Mouse (Mus musculus) hindbrain, embryonic 12.5 days (tissue): ENCODE measurements around the gene Gm20388. TPM values are rescaled to one million over a fixed set of nuclear protein-coding genes. Genes with fewer than 3 reads are reported as not detected.
"Not testable (repeated sequence)": the region's sequence is repeated elsewhere in the genome, so short reads cannot be mapped to it uniquely, and the experiment has no call there.

ENCODE experiments used
- ATAC-seq: fragments of 200-750 bp; cut with Nextera tagmentation; 2 replicates; pipeline ENCODE4 v1.8.0; 2017; ENCODE audit warnings: moderate TSS enrichment; ENCODE audit not compliant: low FRiP score
- H3K27ac ChIP-seq: fragments of 300-500 bp; sonication (generic); 2 replicates; pipeline ENCODE4 v1.5.1; 2016; ENCODE audit warnings: mild to moderate bottlenecking
- H3K27me3 ChIP-seq: fragments of 300-500 bp; sonication (generic); 2 replicates; pipeline ENCODE4 v1.6.1; 2016; ENCODE audit warnings: mild to moderate bottlenecking
- H3K36me3 ChIP-seq: fragments of 300-500 bp; sonication (generic); 2 replicates; pipeline ENCODE4 v1.6.1; 2016; ENCODE audit warnings: mild to moderate bottlenecking
- H3K4me1 ChIP-seq: fragments of 300-500 bp; sonication (generic); 2 replicates; pipeline ENCODE4 v1.6.1; 2016
- H3K4me2 ChIP-seq: fragments of 300-500 bp; sonication (generic); replicated peaks from 2 replicates; pipeline ENCODE4 v1.6.1; 2016; ENCODE audit warnings: mild to moderate bottlenecking
- H3K4me3 ChIP-seq: fragments of 300-500 bp; sonication (generic); 2 replicates; pipeline ENCODE4 v1.5.1; 2016; ENCODE audit warnings: mild to moderate bottlenecking
- H3K9ac ChIP-seq: fragments of 300-500 bp; sonication (generic); 2 replicates; pipeline ENCODE4 v1.6.1; 2016; ENCODE audit warnings: mild to moderate bottlenecking, moderate library complexity
- H3K9me3 ChIP-seq: fragments of 300-500 bp; sonication (generic); replicated peaks from 2 replicates; pipeline ENCODE4 v1.6.1; 2016; ENCODE audit warnings: mild to moderate bottlenecking
- WGBS: fragments of 180-500 bp; shearing (Covaris S2); methylation state at CpG from one replicate; pipeline ENCODE4 v1.1.7; 2016; 5-methylcytosine and 5-hydroxymethylcytosine counted together
- polyA plus RNA-seq: library from polyadenylated mRNA; unstranded; fragments of >200 nt; fragmentation: Nextera tagmentation; extraction: Ambion mirVana; gene quantifications from 2 replicates; pipeline ENCODE4 v1.2.1, GENCODE M21; 2016

Gene Gm20388
- polyA plus RNA-seq, 1 experiment from 2014 or later, result not detected

DNA sequence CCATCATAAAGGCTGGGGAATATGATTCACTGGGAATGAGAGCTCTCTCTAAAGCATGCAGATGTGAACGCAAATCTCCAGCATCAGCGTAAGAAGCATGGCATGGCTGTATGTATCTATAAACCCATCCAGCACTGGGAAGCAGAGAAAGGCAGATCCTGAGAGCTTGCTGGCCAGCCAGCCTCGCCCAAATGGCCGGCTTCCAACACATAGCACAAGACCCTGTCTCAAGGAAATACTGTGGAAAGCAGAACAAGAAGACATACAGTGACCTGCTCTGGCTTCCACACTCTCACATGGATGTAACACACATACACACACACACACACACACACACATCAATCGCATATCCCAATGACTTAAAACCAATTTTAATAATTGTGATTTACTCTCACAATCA, 4252.6 kb downstream of the Gm20388 start:
- no peak overlapping the region for H3K9ac ChIP-seq
- H3K27ac ChIP-seq, result no peak overlapping the region
- H3K36me3 ChIP-seq, result no peaks in the 10 kb centered on the region
- H3K27me3 ChIP-seq, result no peaks in the 10 kb centered on the region; the same call in 1 of the 2 replicates
- no peaks in the 10 kb centered on the region for H3K9me3 ChIP-seq
- H3K4me3 ChIP-seq, result no peak overlapping the region
- ATAC-seq, result no peak
- H3K4me1 ChIP-seq, result no peaks in the 10 kb centered on the region
- H3K4me2 ChIP-seq, result no peak overlapping the region
- WGBS, result 84% methylated on average over 5 of the region's 5 CpGs

DNA sequence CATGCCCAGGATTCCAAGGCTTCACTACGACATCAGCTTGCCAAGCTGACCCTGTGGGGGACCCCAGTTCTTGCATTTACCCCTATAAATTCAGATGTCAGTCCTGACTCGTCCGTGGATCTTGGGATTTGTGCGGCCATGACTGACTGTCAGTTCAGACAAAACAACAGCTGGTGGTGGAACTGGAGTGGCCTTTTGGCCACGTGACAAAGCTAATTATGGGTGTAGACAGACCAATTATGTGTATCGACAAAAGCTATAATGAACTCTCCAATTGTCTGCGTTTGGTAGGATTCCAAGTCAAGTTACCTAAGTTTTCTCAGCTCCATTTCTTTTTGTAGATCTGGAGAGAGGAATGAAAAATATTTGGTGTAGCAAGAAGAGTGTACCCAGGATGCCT, 4259.1 kb downstream of the Gm20388 start:
- no peak overlapping the region for H3K27ac ChIP-seq
- peaks cover 13% of the 10 kb centered on the region for H3K4me1 ChIP-seq
- no peak overlapping the region for H3K4me2 ChIP-seq
- H3K4me3 ChIP-seq, result no peak overlapping the region
- no peak overlapping the region for H3K9ac ChIP-seq
- WGBS, result 64% methylated on average over 7 of the region's 7 CpGs
- H3K27me3 ChIP-seq, result no peaks in the 10 kb centered on the region; the same call in 1 of the 2 replicates
- no peaks in the 10 kb centered on the region for H3K36me3 ChIP-seq
- no peak for ATAC-seq
- no peaks in the 10 kb centered on the region for H3K9me3 ChIP-seq

DNA sequence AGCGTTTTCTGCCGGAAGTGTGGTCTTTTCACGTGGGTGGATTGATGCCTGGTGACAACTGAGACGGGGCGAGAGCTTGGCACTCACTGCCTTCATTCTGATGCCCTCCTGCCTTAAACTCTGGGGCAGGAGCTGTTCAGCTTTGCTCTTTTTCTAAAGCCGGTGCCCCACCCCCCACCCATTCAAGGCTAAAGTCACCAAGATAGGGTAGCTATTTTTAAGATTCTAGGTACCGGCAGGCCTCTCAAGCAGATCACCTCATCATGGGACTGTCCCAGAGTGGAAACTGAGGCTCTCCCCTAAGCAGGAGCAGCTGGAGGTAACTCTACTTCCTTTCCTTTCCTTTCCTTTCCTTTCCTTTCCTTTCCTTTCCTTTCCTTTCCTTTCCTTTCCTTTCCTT, 4260.0 kb downstream of the Gm20388 start:
- Histone ChIP-seq H3K27ac (no peak overlapping the region), H3K4me2 (no peak overlapping the region), H3K9ac (no peak overlapping the region), H3K9me3 (no peaks in the 10 kb centered on the region), H3K4me3 (no peak overlapping the region), H3K27me3 (no peaks in the 10 kb centered on the region), H3K36me3 (no peaks in the 10 kb centered on the region), H3K4me1 (peaks cover 16% of the 10 kb centered on the region)
- 85% methylated on average over 7 of the region's 7 CpGs for WGBS
- no peak for ATAC-seq

DNA sequence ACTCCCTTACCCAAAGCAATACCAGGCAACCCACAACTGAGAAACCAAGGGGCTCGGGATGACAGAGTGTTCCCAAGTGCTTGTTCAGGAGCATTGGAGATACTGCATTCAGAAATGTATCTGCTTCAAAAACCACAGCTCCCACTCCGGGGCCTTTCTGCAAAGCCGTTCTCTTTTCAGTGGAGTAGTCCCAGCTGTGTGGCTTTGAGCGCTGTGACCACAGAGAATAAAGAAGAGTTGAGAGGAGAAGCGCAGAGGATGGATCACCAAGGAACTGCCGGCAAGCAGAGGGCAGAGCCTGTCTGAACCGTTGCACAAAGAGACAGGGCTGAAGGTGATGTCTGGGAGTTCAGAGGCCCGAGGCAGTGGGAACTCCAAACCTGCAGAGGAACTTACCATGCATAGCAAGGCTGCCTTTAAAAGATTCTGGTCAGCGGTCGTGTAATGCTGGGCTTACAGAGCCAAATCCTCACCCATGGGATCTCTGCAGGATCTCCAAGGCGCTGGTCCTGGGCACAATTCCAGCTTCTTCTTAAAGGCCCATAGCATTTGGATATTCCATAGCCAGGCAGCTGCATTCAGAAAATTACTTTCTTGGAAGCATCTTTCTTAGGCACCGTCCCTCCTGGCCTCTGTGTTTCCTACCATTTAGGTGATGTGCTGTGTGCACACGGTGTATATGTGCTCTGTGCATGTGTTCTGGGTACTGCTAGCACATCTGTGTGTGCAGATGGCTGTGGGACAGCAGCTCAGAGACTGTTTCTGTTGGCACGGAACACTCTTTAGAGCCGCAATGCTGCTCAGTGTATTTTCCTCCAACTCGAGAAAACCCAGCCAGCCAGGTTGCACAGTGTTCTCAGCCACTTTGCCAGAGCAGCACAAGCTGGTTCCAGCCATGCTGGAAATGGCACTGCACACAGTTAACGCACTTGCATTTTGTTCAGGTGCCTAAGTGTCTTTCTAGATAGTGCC, 4261.2 kb downstream of the Gm20388 start:
- H3K4me3 ChIP-seq, result no peak overlapping the region
- H3K27me3 ChIP-seq, result no peaks in the 10 kb centered on the region
- H3K27ac ChIP-seq, result no peak overlapping the region
- no peaks in the 10 kb centered on the region for H3K36me3 ChIP-seq
- WGBS, result 62% methylated on average over 17 of the region's 17 CpGs
- H3K4me1 ChIP-seq, result peaks cover 25% of the 10 kb centered on the region
- no peak overlapping the region for H3K4me2 ChIP-seq
- no peak overlapping the region for H3K9ac ChIP-seq
- H3K9me3 ChIP-seq, result no peaks in the 10 kb centered on the region
- ATAC-seq, result no peak

DNA sequence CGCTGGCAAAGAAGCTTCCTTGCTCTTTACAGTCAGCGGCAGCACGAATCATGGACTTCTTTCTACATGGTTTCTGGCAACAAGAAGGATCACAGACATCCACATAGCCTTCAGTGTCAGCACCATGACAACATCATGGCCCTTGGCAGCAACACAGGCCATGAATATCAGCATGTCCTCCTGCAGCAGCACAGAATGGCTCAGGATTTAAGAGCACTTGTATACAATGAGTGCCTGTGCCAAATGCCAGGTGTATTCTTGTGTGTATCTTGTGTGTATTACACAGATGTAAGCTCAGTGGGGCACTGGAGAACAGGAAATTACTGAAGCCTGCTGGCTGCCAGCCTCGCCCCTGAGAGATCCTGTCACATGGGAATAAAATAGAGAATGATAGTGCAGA, 4263.0 kb downstream of the Gm20388 start:
- H3K4me1 ChIP-seq, result peaks cover 25% of the 10 kb centered on the region
- WGBS, result 85% methylated on average over 4 of the region's 4 CpGs
- no peaks in the 10 kb centered on the region for H3K27me3 ChIP-seq

DNA sequence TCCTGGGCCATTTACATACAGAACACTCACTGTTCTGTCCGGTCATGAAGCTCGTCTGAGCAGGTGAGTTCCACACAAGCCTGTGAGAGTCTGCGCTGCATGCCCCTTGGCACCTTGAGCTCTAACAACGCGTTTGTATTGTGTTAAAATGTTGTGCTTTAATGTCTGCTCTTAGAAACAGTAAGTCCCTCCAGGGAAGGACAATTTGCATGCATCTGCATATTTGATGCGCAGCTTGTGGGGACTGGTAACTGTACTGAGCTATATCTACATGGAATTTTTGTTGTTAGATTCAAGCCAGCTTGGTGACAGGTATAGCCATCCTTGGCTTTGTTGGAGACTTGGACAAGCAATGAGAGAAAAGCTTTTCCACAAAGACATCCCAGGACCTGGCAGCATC, 4265.5 kb downstream of the Gm20388 start:
- peak overlapping the region; percentile 60 for H3K27ac ChIP-seq
- H3K36me3 ChIP-seq, result no peaks in the 10 kb centered on the region
- peaks cover 21% of the 10 kb centered on the region for H3K4me1 ChIP-seq
- no peak overlapping the region for H3K9ac ChIP-seq
- H3K4me2 ChIP-seq, result no peak overlapping the region
- H3K4me3 ChIP-seq, result no peak overlapping the region
- no peaks in the 10 kb centered on the region for H3K9me3 ChIP-seq
- 72% methylated on average over 6 of the region's 6 CpGs for WGBS
- H3K27me3 ChIP-seq, result no peaks in the 10 kb centered on the region
- ATAC-seq, result no peak

More for the DNA sequence above, 4263.0 kb downstream of the Gm20388 start:
- Histone ChIP-seq H3K27ac (no peak overlapping the region), H3K9ac (no peak overlapping the region), H3K36me3 (no peaks in the 10 kb centered on the region), H3K9me3 (no peaks in the 10 kb centered on the region), H3K4me3 (no peak overlapping the region), H3K4me2 (no peak overlapping the region)
- no peak for ATAC-seq

DNA sequence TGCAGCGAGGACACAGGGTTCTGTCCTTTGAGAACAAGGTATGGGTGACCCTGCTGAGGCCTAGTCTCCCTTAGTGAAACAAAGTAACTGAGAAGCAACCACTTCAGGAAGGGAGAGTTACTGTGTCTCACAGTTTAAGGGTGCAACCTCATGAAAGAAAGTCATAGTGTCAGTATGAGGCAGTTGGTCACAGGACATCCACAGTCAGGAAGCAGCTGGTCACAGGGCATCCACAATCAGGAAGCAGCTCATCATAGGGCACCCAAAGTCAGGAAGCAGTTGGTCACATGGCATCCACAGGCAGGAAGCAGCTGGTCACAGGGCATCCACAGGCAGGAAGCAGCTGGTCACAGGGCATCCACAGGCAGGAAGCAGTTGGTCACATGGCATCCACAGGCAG, 4266.5 kb downstream of the Gm20388 start:
- H3K4me1 ChIP-seq, result peaks cover 16% of the 10 kb centered on the region
- H3K27me3 ChIP-seq, ATAC-seq, H3K27ac ChIP-seq, H3K36me3 ChIP-seq, H3K4me3 ChIP-seq, H3K9me3 ChIP-seq, H3K4me2 ChIP-seq, H3K9ac ChIP-seq: not testable (repeated sequence)
- WGBS, result 78% methylated on average over 1 of the region's 1 CpGs

DNA sequence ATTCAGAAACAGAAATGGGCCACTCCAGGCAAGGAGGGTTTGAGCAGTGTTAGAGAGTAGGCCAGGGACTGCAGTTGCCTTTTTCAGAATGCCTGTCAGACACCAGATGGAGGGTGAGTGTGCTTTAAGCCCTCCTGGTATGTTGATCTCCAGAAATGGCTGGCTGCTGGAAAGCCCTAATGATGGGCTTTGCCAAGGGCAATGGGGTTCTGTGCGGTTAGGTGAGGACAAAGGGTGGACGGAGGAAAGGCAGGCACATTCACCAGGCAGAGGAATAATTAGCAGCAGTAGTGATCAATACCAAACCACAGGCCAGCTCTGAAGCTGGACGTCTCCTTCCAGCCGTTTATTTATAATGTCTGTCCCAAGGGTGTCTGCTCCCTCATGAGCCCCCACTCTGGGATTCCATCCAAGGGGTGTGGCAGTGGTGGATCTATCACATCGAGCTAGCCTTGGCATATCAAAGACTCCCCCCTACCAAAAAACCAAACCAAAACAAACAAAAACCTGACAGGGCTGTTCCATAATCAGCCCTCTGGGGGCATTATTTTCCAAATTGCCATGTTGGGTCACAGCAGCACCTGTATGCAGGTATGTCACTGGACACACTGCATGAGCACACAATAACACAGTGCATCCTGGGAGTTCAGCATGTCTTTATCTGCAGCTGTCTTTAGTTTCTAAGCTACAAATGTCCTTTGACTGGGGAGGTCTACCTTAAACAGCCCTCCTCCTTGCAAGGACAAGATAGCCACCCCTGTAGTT, 4270.2 kb downstream of the Gm20388 start:
- H3K4me3 ChIP-seq, result no peak overlapping the region
- H3K27ac ChIP-seq, result no peak overlapping the region
- ATAC-seq, result no peak
- no peak overlapping the region for H3K9ac ChIP-seq
- H3K4me2 ChIP-seq, result no peak overlapping the region
- 73% methylated on average over 5 of the region's 5 CpGs for WGBS
- no peaks in the 10 kb centered on the region for H3K36me3 ChIP-seq
- peaks cover 17% of the 10 kb centered on the region for H3K4me1 ChIP-seq
- no peaks in the 10 kb centered on the region for H3K9me3 ChIP-seq
- H3K27me3 ChIP-seq, result no peaks in the 10 kb centered on the region

DNA sequence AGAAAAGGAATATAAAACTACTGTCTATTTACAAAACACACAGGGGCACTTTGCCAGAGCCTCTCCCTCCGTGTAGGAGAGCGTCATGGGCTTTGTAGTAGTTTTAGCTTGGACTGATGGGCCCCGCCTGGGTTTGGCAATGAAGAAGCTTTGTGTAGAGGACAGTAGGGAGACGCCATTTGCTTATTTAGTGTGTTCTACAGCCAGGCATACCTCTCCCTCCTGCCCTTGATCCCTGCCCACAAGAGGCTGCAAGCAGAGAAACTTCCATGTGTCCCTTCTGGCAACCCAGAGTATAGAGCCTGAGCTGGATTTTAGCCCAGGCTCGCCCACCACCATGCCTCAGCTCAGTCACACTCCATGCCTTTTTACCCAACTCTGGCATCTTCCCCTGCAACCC, 4271.1 kb downstream of the Gm20388 start:
- Histone ChIP-seq H3K4me2 (no peak overlapping the region), H3K27me3 (no peaks in the 10 kb centered on the region), H3K9ac (no peak overlapping the region), H3K4me1 (peaks cover 10% of the 10 kb centered on the region), H3K9me3 (no peaks in the 10 kb centered on the region), H3K27ac (no peak overlapping the region), H3K36me3 (no peaks in the 10 kb centered on the region), H3K4me3 (no peak overlapping the region)
- 86% methylated on average over 5 of the region's 5 CpGs for WGBS
- no peak for ATAC-seq

DNA sequence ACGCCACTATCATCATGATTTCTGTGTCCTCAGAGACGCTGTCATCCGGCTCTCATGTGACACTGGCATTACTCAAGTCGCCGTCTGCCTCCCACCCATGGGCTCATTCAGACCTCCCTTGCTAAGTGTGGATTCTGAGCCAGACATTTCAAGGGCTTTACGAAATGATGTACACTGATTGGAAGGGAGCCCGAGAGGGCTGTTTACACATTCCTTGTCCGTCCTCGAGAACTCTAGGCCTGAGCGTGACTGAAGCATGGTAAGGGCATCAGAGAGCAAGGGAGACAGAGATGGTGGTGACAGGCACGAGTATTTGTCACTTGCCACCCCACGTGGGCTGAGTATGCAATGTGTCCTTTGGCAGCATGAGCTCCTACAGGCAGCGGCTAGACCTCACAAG, 4271.6 kb downstream of the Gm20388 start:
- H3K4me2 ChIP-seq, result no peak overlapping the region
- no peaks in the 10 kb centered on the region for H3K9me3 ChIP-seq
- peaks cover 10% of the 10 kb centered on the region for H3K4me1 ChIP-seq
- WGBS, result 70% methylated on average over 13 of the region's 13 CpGs
- H3K9ac ChIP-seq, result no peak overlapping the region
- H3K27ac ChIP-seq, result no peak overlapping the region
- H3K4me3 ChIP-seq, result no peak overlapping the region
- no peaks in the 10 kb centered on the region for H3K27me3 ChIP-seq
- no peak for ATAC-seq
- no peaks in the 10 kb centered on the region for H3K36me3 ChIP-seq

DNA sequence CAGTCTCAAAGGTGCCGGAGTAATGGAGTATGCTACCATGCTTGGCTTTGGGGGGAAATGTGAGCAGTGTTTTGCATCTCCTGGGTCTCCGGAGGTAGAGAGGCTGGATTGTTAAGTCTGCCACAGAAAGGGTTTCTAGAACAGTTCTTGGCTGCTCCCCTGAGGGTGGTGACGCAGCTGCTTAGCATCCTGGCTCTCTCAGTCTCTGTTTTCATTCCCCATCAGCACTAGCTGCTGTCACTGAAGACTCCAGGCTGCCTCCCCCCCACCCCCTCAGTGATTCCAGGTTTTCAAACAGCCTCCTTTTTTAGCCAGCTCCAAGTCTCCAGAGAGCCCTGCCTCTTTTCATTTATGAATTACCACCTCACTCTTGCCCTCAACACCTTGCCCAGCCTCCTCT, 4273.4 kb downstream of the Gm20388 start:
- peaks cover 10% of the 10 kb centered on the region for H3K4me1 ChIP-seq
- no peaks in the 10 kb centered on the region for H3K36me3 ChIP-seq
- 77% methylated on average over 3 of the region's 3 CpGs for WGBS
- peak overlapping the region; percentile 55; the same call in 1 of the 2 replicates for H3K27ac ChIP-seq
- H3K9me3 ChIP-seq, result no peaks in the 10 kb centered on the region
- no peak overlapping the region for H3K4me2 ChIP-seq
- ATAC-seq, result no peak
- H3K4me3 ChIP-seq, result no peak overlapping the region
- no peak overlapping the region for H3K9ac ChIP-seq
- H3K27me3 ChIP-seq, result no peaks in the 10 kb centered on the region

DNA sequence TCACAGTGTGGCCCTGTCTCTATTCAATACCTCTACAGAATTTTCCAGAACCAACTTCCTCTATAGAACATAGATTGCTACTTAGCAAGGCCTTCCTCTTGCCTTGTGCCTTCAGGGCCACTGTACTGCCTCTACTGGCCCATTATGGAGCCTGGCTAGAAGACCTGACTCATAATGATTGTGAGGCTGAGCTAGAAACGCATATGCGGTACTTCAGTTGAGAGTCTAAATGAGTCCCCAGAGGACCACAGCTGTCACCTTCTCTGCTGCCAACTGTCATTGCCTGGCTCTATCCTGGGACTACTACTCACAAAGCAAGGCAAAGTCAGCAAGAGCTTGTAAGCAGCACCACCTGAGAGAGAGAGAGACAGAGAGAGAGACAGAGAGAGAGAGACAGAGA, 4273.9 kb downstream of the Gm20388 start:
- Histone ChIP-seq H3K4me1 (peaks cover 10% of the 10 kb centered on the region), H3K4me2 (no peak overlapping the region), H3K27ac (peak overlapping the region; percentile 55; the same call in 1 of the 2 replicates), H3K9ac (no peak overlapping the region), H3K9me3 (no peaks in the 10 kb centered on the region), H3K27me3 (no peaks in the 10 kb centered on the region), H3K36me3 (no peaks in the 10 kb centered on the region), H3K4me3 (no peak overlapping the region)
- 65% methylated on average over 2 of the region's 2 CpGs for WGBS
- ATAC-seq, result peak; percentile 40; the same call in 1 of the 2 replicates
